Mouse (Mus musculus) left cerebral cortex, postnatal 14 days (tissue): ENCODE data around the gene Chst10. TPM values are rescaled to one million over a fixed set of nuclear protein-coding genes. Genes with fewer than 3 reads are reported as not detected.

Experiments used
- DNase-seq, 2 experiments: peaks; one replicate each; pipeline ENCODE4 v3.0.0; 2021 to 2022; ENCODE audit warnings: low spot score in 2 of 2, mixed read lengths in 1 of 2
- intact Hi-C: fragments of 180-260 bp; cut with DNase I; formaldehyde crosslinking; loops from one replicate; pipeline ENCODE4 v1.15.1; 2025
- total RNA-seq, 2 experiments: library from RNA; stranded (reverse); gene quantifications; 2 replicates each; pipeline ENCODE4 v1.2.3; 2021

The Chst10 gene
- total RNA-seq, 2 experiments from 2014 or later, result 57.0 to 58.3 TPM

DNA sequence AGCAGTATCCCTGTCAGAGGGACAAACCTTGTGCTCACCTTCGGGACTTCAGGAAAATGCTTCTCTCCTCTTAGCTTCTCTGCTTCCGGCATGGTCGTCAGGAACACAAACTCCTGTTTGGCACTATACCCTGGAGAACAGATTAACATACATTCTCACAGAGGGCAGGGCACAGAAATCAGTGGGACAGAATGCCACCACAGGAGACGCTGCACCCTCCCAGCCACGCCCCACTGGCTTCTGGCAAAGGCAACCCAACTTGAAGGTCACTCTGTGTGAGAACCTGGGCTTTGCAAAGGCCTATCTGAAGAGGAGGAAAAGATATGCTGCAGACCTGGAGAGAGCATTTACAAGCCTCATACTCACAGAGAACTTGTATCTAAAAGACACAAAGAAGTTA, 24.1 kb downstream of the Chst10 start:
- DNase-seq, result no peak
- intact Hi-C loops, result no loop called here

DNA sequence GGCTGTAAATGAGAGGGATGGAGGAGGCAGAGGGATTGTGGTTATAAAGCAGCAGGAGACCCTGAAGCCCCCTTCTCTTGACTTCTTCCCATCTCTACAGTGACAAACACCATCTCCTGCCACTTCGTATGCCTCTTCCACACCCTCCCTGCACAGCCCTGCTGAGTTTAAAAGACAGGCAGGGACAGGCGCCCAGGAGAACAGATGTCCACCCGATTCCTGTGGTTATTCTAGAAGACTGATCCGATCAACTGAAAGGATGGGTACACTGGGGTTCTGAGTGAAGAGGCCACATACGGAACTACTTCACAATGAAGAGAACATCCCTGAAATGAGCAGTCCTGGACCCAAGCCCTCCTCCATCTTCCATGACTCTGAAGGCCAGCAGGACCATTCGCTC, 26.1 kb downstream of the Chst10 start:
- DNase-seq, result no peak
- intact Hi-C loops, result no loop called here

DNA sequence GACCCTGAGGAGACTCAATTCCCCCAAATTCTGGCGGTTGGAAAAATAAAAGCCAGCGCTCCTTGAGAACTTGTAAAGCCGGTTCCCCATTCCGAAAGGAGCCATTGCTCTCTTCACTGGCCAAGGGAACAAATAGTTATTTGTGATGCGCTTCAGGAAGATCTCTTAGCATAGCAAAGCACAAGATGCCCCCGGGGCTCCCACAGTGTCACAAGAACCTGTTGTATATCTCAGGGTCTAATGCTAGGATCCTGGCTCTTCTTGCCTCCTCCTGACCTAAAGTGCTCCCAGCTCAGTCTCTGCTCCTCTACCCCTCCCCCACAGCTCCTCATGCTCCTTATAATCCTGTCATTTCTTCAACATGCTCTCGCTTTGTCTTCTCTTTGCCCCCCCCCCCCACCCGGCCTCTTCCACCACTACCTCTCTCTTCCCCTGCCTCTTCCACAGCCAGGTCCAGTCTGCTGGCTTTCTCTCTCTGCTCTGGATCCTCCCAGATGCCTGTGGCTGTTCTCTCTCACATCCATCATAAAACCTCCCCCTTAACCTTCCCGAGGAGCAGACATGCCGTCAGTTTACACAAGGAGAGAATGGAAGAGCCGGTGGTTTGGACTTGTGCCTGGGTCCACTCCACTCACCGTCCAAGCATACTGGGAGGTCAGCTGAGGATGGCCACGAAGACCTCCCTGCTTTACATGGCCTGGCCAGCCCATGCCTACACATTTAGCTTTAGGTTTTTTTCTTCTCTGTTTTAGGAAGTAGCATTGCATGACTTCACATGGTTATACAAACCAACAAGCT, 28.4 kb downstream of the Chst10 start:
- intact Hi-C loops, result no loop called here
- DNase-seq, result no peak

DNA sequence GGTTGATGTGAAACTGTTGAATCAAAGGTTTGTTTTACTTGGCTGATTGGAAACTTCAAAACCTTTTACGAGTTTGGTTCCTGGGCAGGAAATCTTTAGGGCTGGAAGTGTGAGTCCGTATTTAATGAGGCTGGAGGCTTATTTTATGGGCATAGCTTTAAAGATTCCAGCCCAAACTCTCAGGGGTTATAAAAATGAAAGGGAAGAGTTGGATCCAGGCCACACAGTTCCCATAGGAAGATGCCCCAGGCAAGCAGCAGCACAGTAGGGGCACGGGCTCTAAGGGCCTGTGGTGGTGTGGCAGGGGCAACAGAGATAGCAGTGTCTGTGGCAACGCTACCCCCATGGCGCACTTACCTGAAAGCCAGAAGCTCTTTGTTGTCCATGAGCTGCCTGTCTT, 31.7 kb downstream of the Chst10 start:
- intact Hi-C loops, result no loop called here
- DNase-seq, result no peak

- intact Hi-C loops, result loop anchor here (5.0 kb wide), 1 partner anchor 68 kb away; no protein-coding TSS in a partner anchor
Observed at GRCm38 (mm10) chr1:38864341-38864740, 33.6 kb downstream of the Chst10 start.

GRCm38 (mm10) chr1:38862213-38862612, 35.7 kb downstream of the Chst10 start:
- intact Hi-C loops, result loop anchor here (5.0 kb wide), 1 partner anchor 70 kb away; no protein-coding TSS in a partner anchor
- DNase-seq, result peak; percentile 60 to 67

More at GRCm38 (mm10) chr1:38864341-38864740, 33.6 kb downstream of the Chst10 start:
- DNase-seq, result no peak

- intact Hi-C loops, result loop anchor here (5.0 kb wide), 1 partner anchor 71 kb away; no protein-coding TSS in a partner anchor
- DNase-seq, result peak in 1 of 2 experiments; percentile 54
Observed at GRCm38 (mm10) chr1:38860867-38861524, 37.0 kb downstream of the Chst10 start.

DNA sequence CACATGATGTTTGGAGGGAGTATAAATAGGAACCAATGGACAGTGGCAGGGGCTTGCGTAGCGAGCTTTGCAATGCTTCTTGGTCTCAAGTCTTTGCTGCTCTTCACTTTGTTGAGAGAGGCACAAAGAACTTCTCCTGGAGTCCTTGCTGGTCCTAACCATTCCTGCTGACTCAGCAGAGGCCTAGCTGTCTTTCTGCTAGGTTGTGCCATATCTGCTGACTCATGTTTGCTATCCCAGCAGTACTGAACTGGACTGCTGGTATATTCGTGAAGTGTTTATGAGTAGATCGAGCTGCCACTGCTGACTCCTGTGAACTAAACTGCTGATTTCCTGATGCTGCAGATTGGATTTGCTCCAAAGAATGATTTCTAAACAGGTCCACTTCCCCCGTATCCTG, 37.8 kb downstream of the Chst10 start:
- DNase-seq, result no peak
- intact Hi-C loops, result loop anchor here (5.0 kb wide), 1 partner anchor 72 kb away; no protein-coding TSS in a partner anchor

DNA sequence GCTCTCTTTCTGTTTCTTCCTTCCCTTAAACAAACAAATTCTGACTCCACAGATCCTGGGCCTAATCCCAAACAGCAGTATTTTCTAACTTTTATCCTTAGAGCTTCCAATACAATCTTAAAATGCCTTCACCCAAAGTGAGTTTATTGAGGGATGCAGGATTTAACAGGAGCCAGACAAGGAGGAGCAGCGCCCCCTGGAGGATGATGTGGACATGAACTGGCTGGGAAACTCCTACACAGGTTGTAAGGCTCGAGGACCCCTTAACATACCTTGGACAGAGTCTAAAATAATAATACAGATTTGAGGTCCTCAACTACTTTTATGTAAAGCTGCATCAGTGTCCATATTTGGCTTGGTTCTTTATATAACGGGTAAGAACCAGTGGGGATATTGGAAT, 41.8 kb downstream of the Chst10 start:
- intact Hi-C loops, result loop anchor here (5.0 kb wide), 1 partner anchor 59 kb away; no protein-coding TSS in a partner anchor
- peak; percentile 64 to 76 for DNase-seq

- intact Hi-C loops, result no loop called here
Observed at GRCm38 (mm10) chr1:38852250-38852649, 45.7 kb downstream of the Chst10 start.

DNA sequence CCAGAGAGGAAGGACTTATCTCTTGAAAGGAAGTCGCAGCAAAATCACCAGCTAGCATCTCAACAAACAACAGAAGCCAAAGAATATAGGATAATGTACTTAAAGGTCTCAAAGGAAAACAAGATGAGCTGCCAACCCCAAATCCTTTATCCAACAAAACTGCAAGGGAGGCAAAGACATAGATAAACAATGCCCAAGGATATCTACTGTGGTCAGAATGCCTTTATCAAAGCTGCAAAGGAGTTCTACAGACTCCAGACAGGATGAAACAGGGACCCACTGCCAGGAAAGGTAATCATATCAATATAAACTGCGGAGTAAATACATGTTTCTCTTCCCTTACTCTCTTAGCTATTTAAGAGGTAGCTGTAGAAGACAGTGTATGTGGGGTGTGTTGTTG, 47.3 kb downstream of the Chst10 start:
- no peak for DNase-seq
- intact Hi-C loops, result no loop called here

More at GRCm38 (mm10) chr1:38852250-38852649, 45.7 kb downstream of the Chst10 start:
- no peak for DNase-seq

- intact Hi-C loops, result no loop called here
- peak in 1 of 2 experiments; percentile 76 for DNase-seq
Observed at GRCm38 (mm10) chr1:38848451-38849289, 49.3 kb downstream of the Chst10 start.

DNA sequence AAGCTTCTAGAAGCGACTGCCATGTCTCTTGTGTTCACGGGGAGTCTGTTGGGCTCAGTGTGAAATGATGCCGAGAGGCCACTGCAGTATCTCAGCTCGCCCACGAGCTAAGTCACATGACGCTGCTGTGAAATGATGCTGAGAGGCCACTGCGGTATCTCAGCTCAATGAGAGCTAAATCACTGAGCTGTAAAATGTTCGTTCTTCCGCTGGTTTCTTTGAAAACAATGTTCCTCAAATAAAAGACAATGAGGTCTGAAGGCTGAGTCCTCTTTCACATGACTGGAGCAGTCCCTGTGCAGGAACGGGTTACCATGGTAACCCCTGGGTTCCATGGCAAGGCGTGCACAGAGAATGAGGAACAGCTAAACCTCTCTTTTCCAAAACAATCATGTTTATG, 50.0 kb downstream of the Chst10 start:
- peak; percentile 58 to 84 for DNase-seq
- intact Hi-C loops, result no loop called here

DNA sequence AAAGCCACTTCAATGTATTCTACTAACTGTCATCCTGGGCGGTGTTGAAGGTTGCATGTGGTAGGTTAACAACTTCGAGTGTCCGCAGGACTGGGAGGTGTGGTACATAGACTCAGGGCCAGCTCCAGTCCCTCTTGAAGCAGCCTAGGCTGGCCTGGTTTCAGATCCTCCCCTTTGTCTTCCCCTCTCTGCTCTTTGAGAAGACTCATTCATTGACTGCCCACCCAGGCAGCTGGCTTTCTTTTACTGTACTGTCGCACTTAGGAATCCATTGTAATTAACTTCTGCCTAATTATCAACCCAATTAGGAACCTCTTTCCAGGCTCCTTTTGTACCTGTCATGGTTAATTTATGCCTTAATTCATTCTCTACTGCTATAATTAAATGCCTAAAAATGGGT, 54.7 kb downstream of the Chst10 start:
- DNase-seq, result no peak
- intact Hi-C loops, result no loop called here

GRCm38 (mm10) chr1:38842861-38843260, 55.1 kb downstream of the Chst10 start:
- DNase-seq, result no peak
- intact Hi-C loops, result no loop called here

DNA sequence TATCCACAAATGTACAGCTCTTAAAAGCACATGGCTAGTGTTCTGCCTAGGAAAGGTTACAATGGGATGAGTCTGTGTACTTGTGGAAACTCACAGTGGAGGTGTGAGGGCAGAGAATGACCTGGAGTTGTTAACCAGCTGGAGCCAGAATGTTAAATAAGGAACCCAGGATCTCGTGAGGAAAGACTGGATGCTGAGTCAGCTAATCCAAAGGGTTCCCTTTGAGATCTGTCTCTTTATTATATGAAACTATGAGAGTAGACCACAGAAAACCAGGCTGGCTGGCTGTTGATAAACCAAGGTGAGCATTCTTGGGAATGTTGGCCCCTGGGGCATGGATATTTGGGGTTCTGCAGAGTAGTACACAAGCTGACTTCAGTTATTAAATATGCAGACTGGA, 58.0 kb downstream of the Chst10 start:
- no peak for DNase-seq

DNA sequence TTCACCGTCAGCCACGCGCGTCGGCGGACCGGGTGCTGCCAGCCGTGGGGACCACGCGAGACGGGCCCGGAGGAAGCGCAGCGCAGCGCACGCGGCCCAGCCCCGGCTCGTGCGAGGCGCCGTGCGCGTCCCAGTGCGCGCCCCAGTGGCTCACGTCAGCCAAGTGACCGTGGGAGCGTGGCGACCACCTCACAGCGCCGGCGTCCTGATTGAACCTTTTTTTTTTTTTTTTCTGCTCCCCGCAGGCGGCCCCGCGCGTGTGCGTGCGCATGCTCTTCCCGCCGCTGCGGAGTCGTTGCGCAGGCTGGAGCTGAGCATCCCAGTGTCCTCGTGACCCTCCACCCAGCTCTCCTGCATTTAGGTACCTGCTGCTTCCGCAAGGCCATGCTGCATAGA, 61.5 kb downstream of the Chst10 start, which contains the start of gene Lonrf2:
Gene Lonrf2 (minus strand): TSS at position 235 of the 396 bp plus-strand sequence.
- intact Hi-C loops, result no loop called here
- peak; percentile 84 to 86 for DNase-seq

More for the DNA sequence above, 58.0 kb downstream of the Chst10 start:
- intact Hi-C loops, result no loop called here

- intact Hi-C loops, result no loop called here
- peak; percentile 56 to 68 for DNase-seq
Observed at GRCm38 (mm10) chr1:38835568-38836476, 62.1 kb downstream of the Chst10 start.
